Mouse (Mus musculus): ENCODE data around the gene Cep112.

The Cep112 gene

DNA sequence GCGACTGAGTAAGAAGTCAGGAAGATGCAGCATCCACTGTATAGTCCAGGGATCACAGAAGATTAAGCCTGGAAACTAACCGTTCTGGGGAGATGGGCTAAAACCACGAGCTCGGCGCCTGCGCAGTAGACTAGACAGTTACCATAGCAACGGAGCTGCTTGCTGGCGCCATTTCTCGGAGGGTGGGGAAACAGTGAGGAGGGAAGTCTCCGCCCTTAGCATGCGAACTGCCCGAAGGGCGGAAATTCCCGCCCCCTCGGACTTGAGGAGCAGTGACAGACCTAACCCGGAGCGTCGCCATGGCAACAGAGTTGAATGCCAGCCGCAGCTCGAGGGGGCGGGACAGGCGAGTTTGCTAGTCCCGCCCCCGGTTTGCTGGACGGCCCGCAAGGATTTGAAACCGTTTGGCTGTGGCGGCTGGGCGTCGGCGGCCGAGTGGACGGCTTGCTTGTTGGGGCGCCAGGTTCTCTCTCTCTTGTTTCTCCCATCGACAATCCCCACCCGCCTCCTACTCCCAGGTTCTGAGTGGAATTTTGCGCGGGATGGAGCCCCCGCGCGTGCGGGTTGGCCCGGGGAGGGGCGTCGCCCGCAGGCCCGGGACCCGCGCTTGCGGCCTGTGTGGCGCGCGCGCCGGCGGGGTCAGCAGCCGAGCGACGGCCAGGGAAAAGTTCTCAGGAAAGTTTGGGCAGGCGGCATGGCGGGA, at the start of gene Cep112:
Gene Cep112, plus strand, starts transcription at position 304 of the 703 bp plus-strand sequence.
- peak; percentile 87 to 89 for DNase-seq

DNA sequence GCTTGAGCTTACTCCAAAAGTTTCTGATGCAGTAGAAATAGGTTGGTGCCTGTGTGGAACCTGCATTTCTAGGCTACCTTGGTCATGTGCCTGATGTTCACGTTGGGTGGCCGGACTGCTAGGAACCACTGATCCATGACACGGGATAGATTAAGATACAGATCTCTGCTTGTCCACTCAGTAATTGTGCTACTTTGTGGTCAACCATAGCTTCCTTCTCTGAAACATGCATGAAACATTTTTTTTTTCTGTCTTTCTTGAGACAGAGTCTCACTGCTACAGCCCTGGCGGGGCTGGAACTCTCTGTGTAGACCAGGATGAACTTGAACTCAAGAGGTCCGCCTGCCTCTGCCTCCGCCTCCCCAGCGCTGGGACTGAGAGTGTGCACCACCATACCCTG, 48.2 kb upstream of the Cep112 start:
- no peak for DNase-seq

DNA sequence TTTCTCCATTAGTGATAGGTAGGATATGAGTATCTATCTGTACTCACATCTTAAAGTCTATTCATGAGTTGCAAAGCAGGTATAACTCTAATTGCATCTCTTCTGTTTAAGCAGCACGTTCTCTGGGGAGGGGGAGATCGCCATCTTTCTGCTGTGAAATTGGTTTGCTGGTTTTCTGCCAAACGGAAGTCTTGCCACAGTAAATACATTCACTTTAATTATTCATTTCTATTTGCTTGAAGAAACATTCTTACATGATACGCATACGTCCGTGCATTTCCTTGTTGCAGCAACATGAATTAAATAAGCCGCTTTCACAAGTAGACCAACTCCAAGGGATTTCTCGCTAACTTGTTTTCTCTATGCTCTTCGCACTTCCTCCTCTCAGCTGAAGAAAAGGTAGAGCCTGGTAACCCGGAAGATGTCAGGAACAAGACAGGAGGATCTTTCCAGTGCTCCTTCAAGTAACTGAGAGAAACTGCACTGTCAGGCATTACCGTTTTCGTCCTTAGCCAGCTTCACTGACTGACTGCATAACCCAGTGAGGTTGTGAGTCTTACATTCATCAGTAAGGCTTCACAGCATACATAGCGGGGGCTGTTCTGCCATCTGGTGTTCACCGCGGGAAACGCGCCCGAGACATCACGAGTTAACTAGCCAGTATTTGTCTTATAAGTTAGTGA, 47.2 kb upstream of the Cep112 start:
- peak; percentile 82 to 84 for DNase-seq

DNA sequence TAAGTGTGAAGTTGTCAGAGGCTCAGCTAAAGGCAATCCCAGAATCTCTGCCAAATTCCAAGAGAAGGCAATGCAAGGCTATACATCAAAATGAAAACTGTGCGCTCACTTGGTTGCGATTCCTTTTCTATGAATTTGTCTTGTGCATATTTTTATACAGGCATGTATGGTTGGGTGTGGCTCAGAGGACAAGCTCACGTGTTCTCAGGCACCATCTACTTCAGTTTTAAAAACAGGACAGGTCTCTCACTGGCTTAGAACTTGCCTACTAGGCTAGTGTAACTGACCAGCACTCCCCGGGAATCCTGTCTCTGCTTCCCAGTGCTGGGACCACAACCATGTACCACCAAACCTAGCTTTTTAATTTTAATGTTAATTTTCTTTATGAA, 46.6 kb upstream of the Cep112 start:
- no peak for DNase-seq

DNA sequence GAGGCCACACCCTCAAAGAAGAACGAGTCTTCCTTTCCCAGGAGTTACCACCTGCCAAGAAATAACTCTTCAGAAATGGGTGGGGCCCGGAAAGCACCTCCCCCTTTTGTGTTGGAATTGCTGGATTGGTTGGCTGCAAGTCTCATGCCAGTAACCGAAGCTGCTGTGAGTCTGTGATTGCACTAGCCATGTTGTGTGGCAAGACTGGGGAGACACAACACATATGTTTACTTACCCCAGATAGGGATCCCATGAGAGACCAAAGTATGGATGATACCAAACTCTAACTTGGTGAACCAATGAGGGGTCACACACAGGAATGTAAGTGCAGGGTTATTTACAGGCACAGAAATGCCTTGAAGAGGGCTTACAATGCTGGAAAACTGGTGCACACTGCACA, 42.3 kb upstream of the Cep112 start:
- no peak for DNase-seq

DNA sequence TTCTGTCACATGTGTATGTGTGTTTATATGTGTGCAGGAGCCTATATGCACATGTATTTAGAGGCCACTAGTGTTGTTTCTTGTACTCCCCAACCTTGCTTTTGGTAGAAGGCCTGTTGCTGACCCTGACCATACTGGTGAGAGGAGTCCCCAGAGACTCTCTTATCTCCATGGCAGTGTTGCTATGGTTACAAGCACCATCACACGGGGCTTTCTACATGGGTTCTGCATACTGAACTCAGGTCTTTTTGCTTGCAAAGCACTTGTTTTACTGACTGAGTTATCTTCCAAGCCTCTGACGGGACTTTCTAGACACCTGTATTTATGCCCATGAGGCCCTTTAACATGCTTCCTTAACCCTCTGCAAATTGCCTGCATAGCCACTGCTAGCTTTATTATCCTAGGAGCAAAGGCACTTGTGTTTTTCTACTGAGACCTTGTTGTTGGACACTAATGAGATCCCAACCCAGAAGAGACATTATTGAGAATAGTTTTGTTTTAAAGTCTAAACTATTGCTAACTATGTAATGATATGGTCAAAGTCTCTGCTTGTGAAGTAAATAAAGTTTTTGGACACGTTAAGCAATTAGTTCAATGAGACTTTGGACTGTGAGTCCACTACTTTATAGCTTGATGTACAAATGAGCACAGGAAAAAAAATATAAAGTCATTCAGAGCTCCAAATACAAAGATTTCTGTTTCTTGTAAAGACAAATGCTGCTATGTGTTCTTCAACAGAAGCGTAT, 39.9 kb upstream of the Cep112 start:
- DNase-seq, result no peak

DNA sequence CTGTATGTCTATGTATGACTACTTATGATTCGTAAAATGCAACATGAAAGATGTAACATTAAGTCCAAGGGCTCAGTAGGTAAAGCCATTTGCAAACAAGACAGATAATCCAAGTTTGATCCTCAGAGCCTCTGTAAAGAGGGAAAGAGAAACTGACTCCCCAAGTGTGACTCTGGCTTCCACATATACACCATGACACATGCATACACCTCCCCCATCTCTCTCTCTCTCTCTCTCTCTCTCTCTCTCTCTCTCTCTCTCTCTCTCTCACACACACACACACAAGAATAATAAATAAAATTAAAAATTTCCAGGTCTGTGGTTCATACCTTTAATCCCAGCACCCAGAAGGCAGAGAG, 39.3 kb upstream of the Cep112 start:
- no peak for DNase-seq

DNA sequence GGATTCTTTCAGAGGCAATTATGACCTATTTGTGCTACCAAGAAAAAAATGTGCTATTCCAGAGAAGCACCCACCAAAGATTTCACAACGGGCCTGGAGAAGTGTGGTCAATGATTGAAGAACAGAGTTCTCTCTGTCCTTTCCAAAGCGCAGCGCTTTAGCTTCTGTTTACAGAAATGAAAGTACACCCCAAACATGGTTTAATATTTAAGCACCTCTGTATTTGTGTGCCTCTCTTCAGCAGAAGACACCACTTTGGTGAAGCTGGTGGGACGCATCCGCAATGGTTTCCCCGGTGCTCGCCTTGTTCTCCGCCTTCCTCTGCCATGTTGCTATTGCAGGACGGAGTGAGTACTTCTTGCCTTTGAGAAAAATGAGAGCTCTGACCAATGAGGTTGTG, 29.9 kb upstream of the Cep112 start:
- DNase-seq, result no peak

DNA sequence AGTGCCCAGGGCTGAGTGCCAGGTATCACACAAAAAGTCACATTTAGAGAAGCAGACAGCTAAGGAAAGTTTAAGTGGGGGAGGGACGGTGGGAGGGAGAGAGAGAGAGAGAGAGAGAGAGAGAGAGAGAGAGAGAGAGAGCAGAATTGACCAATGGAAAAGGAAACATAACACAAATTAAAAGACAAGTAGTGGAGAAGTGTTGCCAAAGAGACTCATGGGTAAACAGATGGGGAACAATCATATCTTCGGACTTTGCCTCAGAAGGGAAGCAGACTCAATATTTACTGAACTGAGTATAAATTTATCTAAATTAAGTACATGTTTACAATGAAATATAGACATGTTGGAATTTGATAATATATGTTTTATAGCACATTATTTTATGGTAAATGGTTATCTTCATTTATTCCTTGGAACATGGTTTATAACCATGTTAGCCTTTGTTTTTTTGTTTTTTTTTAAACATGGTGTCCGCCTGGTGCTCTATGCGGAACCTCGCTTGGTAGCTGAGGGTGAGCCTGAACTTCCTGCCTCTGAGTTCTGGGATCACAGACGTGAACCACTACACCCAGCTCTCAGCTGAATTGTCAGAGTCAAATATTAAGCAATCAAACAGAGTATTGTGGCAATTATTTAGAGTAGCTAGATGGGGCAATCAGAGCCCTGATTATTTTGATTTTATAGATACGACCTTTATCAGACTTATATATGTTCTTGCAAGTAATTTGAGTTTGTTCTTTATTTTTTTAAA, 28.7 kb upstream of the Cep112 start:
- no peak for DNase-seq

DNA sequence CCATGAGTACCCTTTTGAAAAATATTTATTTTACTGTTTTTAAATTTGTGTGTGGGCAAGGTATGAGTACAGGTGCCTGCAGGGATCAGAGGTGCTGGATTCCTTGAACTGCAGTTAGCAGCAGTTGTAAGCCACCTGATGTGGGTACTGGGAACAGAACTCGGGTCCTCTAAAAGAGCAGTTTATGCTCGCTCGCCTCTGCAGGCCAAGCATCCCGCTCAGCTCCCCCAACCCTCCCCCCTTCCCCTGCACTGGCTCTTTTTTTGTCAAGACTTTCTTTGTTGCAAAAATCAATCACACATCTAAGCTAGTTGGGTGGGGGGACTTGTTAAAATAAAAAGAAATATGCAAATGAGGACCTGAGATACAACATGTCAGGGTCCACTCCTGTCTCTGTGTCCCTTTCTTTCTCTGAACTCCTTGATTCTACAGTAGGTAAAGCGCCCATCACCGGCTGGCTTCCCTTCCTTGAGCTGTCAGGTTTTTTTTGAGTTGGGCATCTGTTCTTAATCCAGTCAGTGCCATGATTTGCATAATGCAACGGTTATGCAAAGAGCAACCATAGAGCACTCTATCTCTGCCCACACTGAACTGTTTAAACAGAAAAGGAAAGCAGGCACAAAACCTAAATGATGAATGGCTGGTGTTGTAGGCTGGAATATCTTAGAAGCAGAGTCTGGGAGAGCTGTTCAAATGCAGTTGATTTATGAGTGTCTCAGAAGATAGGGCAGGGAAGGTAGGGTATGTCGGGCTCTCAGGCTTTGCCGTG, 14.9 kb upstream of the Cep112 start:
- DNase-seq, result no peak

DNA sequence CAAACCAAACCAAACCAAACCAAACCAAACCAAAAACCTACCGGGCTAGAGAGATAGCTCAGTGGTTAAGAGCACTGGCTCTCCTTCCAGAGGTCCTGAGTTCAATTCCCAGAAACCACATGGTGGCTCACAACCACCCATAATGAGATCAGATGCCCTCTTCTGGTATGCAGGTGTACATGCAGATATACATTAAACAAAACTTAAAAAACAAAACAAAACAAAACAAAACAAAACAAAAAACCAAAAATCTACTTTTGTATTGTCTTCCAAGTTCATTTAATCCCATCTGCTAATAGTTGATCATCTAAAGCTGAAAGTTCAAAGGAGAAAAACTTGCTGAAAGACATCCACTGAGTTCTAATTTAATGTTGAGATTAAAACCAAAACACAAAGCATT, 8.6 kb upstream of the Cep112 start:
- no peak for DNase-seq

DNA sequence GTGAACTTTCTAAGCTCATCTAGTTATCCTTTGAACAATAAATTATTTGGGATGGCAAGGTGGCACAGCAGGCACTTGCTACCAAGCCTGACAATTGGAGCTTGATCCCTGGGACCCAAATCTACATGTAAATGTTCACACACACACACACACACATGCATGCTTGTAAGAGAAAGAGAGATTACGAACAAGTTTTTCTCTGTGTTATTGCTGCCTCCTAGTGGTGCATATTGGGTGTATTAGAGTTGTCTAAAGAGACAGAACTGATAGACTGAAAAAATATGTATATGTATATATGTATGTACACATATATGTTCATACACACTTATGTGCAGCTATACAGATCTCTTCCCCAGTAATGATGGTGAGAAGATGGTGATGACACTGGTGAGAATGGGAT, 6.5 kb upstream of the Cep112 start:
- peak; percentile 17 to 28 for DNase-seq

DNA sequence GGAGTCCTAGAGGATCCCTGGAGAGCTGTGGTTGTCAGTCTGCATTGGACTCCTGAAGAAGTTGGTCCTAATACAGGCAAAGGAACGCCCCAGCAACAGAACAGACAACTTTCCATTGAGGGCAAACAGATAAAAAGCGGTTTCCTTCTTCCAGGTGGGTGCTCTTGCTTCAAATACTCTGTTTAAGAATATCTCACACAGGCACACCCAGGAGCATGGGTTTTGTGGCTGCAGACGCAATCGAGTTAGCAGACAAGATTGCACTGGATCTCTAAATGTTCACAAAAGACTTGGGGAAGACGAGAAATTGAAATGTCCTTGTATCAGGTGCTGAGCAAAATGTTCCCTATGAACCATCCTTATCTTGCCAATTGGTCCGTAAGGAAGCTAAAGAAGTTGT, 5.8 kb upstream of the Cep112 start:
- no peak for DNase-seq

DNA sequence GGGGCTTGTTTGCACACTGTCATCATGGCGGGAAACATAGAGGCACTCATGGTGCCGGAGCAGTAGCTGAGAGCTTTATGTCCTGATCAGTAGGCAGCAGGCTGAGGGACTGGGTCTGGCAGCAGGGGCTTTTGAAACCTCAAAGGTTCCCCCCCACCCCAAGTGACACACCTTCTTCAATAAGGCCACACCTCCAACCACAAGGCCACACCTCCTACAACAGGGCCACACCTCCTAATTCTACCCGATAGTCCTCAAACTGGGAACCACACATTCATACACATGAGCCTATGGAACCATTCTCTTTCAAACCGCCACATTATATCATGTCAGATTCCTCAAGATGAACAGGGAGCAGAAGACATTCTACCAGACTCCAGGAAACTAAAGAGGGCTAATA, 4.2 kb upstream of the Cep112 start:
- no peak for DNase-seq

DNA sequence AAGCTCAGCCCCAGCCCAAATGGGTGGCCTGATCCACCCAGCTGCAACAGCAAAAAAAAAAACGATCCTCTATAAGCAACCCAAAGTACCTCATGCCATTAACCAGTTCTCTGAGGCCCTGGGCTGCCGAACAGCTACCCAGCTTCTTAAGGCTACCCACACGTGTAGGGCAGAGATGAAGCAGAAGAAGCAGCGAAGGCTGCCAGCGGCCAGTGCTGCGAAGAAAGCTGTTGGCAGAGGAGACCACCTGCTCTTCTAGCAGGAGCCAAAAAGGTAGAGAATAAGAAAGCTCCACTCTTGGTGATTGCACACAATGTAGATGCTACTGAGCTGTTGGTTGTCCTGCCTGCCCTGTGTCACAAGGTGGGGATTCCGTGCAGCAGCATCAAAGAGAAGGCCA, 1.8 kb upstream of the Cep112 start:
- no peak for DNase-seq

DNA sequence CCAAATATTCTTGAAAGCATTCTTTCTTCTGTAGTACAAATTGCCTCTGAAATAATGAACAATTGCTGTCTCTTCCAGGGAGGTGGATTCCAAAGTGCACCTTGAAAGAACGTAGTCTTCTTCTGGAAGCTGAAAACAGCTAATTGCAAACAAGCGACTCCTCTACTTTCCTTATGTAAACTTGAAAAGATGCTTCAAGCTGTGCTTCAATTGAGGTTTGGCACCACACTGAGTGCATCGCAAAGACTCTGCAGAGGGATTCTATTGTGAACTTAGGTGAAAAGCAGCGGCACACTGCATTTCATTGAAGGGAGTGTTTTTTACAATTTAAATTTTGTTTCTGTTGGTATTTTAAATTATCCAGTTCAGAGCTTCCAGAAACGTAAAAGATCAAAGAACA, 881 bp upstream of the Cep112 start:
- no peak for DNase-seq

DNA sequence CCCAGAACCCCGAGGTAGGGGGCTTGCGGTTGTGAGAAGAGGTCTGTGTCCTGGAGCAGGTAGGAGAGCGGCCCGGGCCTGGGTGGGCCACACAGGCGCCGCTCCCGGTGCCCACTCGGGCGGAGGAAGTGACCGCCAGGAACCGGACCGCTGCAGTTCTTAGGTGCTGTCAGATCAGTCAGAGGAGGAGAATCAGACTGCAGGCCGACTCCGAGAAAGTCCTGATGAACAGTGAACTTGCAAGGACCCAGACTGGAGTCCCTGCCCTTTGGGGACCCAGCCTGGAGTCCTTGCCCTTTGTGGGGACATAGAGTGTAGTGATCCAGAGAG, 565 bp downstream of the Cep112 start:
- DNase-seq, result peak in 1 of 2 experiments; percentile 5

DNA sequence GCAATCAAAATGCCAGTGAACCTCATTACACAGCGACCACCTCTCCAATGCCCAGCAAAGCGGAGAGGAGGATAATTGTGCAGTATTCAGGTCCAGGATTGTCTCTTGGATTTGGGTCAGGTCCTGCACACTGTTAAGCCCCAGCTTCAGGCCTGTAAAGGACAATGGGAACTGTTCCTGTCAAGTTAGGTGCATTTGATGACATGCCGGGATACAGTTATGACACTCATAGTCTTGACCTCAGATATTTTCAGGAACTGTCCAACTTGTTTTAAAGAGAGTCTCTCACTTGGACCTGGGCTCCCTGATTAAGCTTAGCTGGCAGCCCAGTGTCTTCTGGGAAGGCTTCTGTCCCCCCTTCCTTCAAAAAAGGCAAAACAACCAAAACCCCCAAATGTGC, 1.1 kb downstream of the Cep112 start:
- no peak for DNase-seq

DNA sequence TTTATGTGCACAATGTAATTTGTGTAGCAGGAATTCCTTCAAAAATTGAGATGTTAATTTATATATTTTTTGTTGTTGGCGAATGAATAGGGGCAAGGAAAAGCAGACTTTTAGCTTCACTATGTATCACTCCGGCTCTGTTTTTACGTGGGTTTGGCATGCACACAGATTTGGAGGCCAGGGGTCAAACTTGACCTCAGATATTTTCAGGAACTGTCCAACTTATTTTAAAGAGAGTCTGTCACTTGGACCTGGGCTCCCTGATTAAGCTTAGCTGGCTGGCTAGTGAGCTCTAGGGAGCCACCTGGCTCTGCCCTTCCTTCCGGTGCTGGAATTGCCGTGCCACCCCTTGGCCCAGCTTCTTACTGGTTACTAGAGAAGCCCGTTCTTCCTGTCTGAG, 2.2 kb downstream of the Cep112 start:
- DNase-seq, result no peak

DNA sequence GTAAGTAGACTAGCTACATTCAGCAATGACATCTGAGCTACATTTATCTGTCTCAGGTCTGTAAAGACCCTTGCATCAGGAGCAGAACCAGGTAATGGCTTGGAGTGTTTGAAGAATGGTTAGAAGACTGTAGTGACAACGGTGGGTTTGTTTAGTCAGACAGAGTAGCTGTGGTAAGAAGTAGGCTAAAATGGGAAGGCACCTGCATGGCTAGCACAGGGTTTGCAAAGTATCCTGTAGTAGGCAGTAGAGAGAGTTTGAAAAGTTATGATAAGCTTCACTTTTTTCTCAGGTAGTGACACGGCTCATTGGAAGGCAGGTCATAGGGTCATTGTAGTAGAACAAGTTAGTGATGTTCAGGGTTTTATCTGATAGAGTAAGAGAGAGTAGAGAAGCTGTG, 4.1 kb downstream of the Cep112 start:
- no peak for DNase-seq

DNA sequence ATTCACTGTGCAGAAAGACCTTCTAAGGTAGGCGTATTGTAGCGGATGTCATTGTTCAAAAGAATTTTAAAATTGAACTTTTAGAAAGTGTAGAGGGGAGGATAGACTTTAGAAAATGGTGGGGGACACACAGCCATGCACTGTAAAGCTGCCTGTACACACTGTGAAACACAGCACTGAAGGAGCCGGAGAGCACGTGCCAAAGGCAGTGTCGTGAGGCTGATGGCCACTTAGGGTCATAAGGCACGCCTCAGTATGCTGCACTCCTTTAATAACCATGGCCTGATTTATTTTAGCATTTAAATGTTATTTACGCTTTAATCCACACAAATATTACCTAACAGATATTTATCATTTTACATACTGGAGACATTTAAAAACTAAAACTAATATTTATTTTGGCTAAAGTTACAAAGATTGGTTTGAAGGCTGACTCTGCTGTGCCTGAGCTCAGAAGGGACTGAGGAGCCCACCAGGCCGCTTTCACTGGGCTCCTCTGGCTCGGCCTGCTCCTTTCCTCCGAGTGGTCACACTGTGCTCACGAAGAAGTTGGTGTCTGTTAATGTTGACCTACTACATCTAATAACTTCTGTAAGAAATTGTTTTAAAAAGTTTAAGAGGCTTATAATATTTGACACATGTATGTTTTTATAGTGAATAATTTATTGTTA, 19.0 kb downstream of the Cep112 start:
- DNase-seq, result no peak

DNA sequence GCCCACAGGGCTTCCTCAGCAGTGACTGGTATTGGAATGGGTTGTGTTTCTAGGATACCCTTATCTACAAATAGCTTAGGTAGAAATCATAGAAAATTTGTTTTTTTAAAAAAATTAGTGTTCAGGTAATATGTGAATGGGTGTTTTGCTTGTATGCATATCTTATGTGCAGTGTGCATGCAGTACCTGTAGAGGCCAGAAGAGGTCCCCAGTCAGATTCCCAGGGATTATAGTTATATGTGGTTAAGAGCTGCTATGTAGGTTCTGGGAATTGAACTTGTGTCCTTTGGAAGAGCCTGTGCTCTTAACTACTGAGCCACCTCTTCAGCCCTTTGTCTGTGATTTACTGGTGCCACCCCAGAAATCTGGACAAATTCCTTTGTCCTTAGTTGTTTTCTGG, 22.2 kb downstream of the Cep112 start:
- peak; percentile 17 to 31 for DNase-seq

Measured in B cell, adult 2 months (primary cell).